Mouse (Mus musculus): ENCODE measurements at regions not wholly inside any gene's neighbourhood (a gene's known extent, or its start where the extent isn't known, plus 50 kb on each side); places are given as distances from the start of the nearest gene placed in this dataset.

GRCm38 (mm10) chr1:50836123-50836522 lies 64.3 kb upstream of the Tmeff2 start:
- CTCF ChIA-PET, result no interaction called here
- POLR2A ChIA-PET, result no interaction called here

GRCm38 (mm10) chr1:50847156-50847555 lies 53.3 kb upstream of the Tmeff2 start:
- ChIA-PET CTCF (no interaction called here), POLR2A (no interaction called here)

Measured in embryonic stem cell, embryonic (primary cell).